Mouse (Mus musculus) heart, postnatal 0 days (tissue): ENCODE data around the gene Gabrr2. TPM values are rescaled to one million over a fixed set of nuclear protein-coding genes. Genes with fewer than 3 reads are reported as not detected.

Experiments used
- ATAC-seq: fragments of 200-750 bp; cut with Nextera tagmentation; 2 replicates; pipeline ENCODE4 v1.8.0; 2017; ENCODE audit warnings: low read depth, moderate number of reproducible peaks, moderate library complexity; ENCODE audit not compliant: insufficient read depth
- DNase-seq: peaks from one replicate; pipeline ENCODE4 v3.0.0-alpha.2; 2016; ENCODE audit warnings: low spot score
- H3K27ac ChIP-seq: fragments of 300-500 bp; sonication (generic); 2 replicates; pipeline ENCODE4 v1.5.1; 2014; ENCODE audit warnings: low read depth, mild to moderate bottlenecking
- H3K27me3 ChIP-seq: fragments of 300-500 bp; sonication (generic); 2 replicates; pipeline ENCODE4 v1.6.1; 2014; ENCODE audit warnings: low read length, mixed read lengths; ENCODE audit not compliant: control insufficient read depth, insufficient read depth
- H3K36me3 ChIP-seq: fragments of 300-500 bp; sonication (generic); replicated peaks from 2 replicates; pipeline ENCODE4 v1.6.1; 2014; ENCODE audit warnings: low read length, mixed read lengths; ENCODE audit not compliant: control insufficient read depth, insufficient read depth
- H3K4me1 ChIP-seq: fragments of 300-500 bp; sonication (generic); 2 replicates; pipeline ENCODE4 v1.6.1; 2014; ENCODE audit warnings: antibody characterized with exemption; ENCODE audit not compliant: control insufficient read depth, insufficient read depth
- H3K4me2 ChIP-seq: fragments of 300-500 bp; sonication (generic); 2 replicates; pipeline ENCODE4 v1.6.1; 2014; ENCODE audit warnings: low read depth, mild to moderate bottlenecking, low read length, moderate library complexity
- H3K4me3 ChIP-seq: fragments of 300-500 bp; sonication (generic); 2 replicates; pipeline ENCODE4 v1.5.1; 2014; ENCODE audit warnings: low read depth, low read length
- H3K9ac ChIP-seq: fragments of 300-500 bp; sonication (generic); replicated peaks from 2 replicates; pipeline ENCODE4 v1.6.1; 2014; ENCODE audit warnings: low read depth, low read length, mixed read lengths
- H3K9me3 ChIP-seq: fragments of 300-500 bp; sonication (generic); replicated peaks from 2 replicates; pipeline ENCODE4 v1.6.1; 2016; ENCODE audit warnings: low read length; ENCODE audit not compliant: control insufficient read depth
- CTCF ChIP-seq: IDR thresholded peaks from 2 replicates; pipeline ENCODE4 v1.5.1; 2016; ENCODE audit warnings: antibody characterized with exemption, control low read depth, low read depth
- EP300 ChIP-seq: IDR thresholded peaks from 2 replicates; pipeline ENCODE4 v1.6.1; 2016; ENCODE audit warnings: antibody characterized with exemption, low read depth
- WGBS: fragments of 180-500 bp; shearing (Covaris S2); extraction: QIAGEN DNeasy Blood & Tissue Kit; methylation state at CpG from one replicate; pipeline ENCODE4 v1.1.7; 2014; 5-methylcytosine and 5-hydroxymethylcytosine counted together
- polyA plus RNA-seq: library from polyadenylated mRNA; unstranded; fragments of >200 nt; fragmentation: Nextera tagmentation; extraction: Ambion mirVana; gene quantifications from 2 replicates; pipeline ENCODE4 v1.2.1, GENCODE M21; 2015
- total RNA-seq: library from RNA; depleted of rRNA; stranded (reverse); fragments of >200 nt; gene quantifications from 2 replicates; pipeline ENCODE4 v1.2.3, GENCODE M21; 2014; ENCODE audit warnings: low replicate concordance

The Gabrr2 gene
- total and polyA plus RNA-seq, 2 experiments from 2014 or later = not detected

GRCm38 (mm10) chr4:33052055-33052454 is 10.7 kb upstream of the Gabrr2 start:
- 94% methylated on average over 3 of the region's 3 CpGs for WGBS
- TF ChIP-seq EP300 (no peak), CTCF (no peak)
- Histone ChIP-seq H3K4me1 (no peaks in the 10 kb centered on the region), H3K27ac (no peak overlapping the region), H3K27me3 (no peaks in the 10 kb centered on the region), H3K4me2 (no peak overlapping the region), H3K9me3 (no peaks in the 10 kb centered on the region), H3K4me3 (no peak overlapping the region), H3K36me3 (peaks cover 57% of the 10 kb centered on the region), H3K9ac (no peak overlapping the region)
- DNase-seq = no peak
- no peak for ATAC-seq

GRCm38 (mm10) chr4:33052650-33053049 is 10.1 kb upstream of the Gabrr2 start:
- no peak overlapping the region for H3K9ac ChIP-seq
- H3K4me1 ChIP-seq = no peaks in the 10 kb centered on the region
- no peak overlapping the region for H3K27ac ChIP-seq
- DNase-seq = no peak
- no peaks in the 10 kb centered on the region for H3K27me3 ChIP-seq
- ATAC-seq = no peak
- 91% methylated on average over 5 of the region's 5 CpGs for WGBS
- peaks cover 56% of the 10 kb centered on the region for H3K36me3 ChIP-seq
- H3K4me3 ChIP-seq = no peak overlapping the region
- TF ChIP-seq CTCF (no peak), EP300 (no peak)
- no peak overlapping the region for H3K4me2 ChIP-seq
- H3K9me3 ChIP-seq = no peaks in the 10 kb centered on the region

- Histone ChIP-seq H3K4me3 (no peak overlapping the region), H3K27me3 (no peaks in the 10 kb centered on the region), H3K36me3 (peaks cover 40% of the 10 kb centered on the region), H3K27ac (no peak overlapping the region), H3K4me1 (peaks cover 4% of the 10 kb centered on the region; the same call in 1 of the 2 replicates), H3K9me3 (no peaks in the 10 kb centered on the region), H3K4me2 (no peak overlapping the region), H3K9ac (no peak overlapping the region)
- TF ChIP-seq EP300 (no peak), CTCF (no peak)
- ATAC-seq (no peak), DNase-seq (no peak)
Observed at GRCm38 (mm10) chr4:33054426-33054825, 8.4 kb upstream of the Gabrr2 start.

GRCm38 (mm10) chr4:33056317-33056716 is 6.5 kb upstream of the Gabrr2 start:
- Histone ChIP-seq H3K36me3 (peaks cover 25% of the 10 kb centered on the region), H3K27me3 (no peaks in the 10 kb centered on the region), H3K4me3 (no peak overlapping the region), H3K27ac (no peak overlapping the region), H3K4me2 (no peak overlapping the region), H3K9ac (no peak overlapping the region), H3K9me3 (no peaks in the 10 kb centered on the region), H3K4me1 (peaks cover 8% of the 10 kb centered on the region)
- DNase-seq (no peak), ATAC-seq (no peak)
- TF ChIP-seq CTCF = no peak
- TF ChIP-seq EP300 = no peak
- WGBS = 70% methylated on average over 1 of the region's 1 CpGs

- Histone ChIP-seq H3K27ac (peak overlapping the region; percentile 90), H3K9ac (0 out of 2 replicates have a peak overlapping the region, but pooled peaks have one; percentile 16), H3K4me3 (no peak overlapping the region), H3K4me1 (peaks cover 8% of the 10 kb centered on the region), H3K36me3 (0 out of 2 replicates have a peak, but pooled peaks cover 9% of the 10 kb centered on the region), H3K4me2 (no peak overlapping the region), H3K27me3 (no peaks in the 10 kb centered on the region), H3K9me3 (no peaks in the 10 kb centered on the region)
- ATAC-seq = peak; percentile 88
- TF ChIP-seq EP300 (no peak), CTCF (no peak)
- 47% methylated on average over 11 of the region's 11 CpGs for WGBS
- peak; percentile 57 for DNase-seq
Observed at GRCm38 (mm10) chr4:33057890-33058687, 4.7 kb upstream of the Gabrr2 start.
